Mouse (Mus musculus) MEL (cell line): ENCODE data around the gene Nipal4. TPM values are rescaled to one million over a fixed set of nuclear protein-coding genes. Genes with fewer than 3 reads are reported as not detected.

Source experiments
- DNase-seq: peaks from one replicate; pipeline ENCODE4 v3.0.0; 2011; ENCODE audit warnings: low read depth, low spot score
- H3K27ac ChIP-seq: 2 replicates; pipeline ENCODE4 v1.5.1; 2012; ENCODE audit warnings: low read depth, mild to moderate bottlenecking, control low read depth, low read length, moderate library complexity; ENCODE audit not compliant: control insufficient read depth
- H3K27me3 ChIP-seq, 2 experiments: fragments of 150-350 bp in 1 of 2; sonication (generic) in 1 of 2; 2 replicates each; pipeline ENCODE4 v1.6.1; 2012; ENCODE audit warnings: low read length in 2 of 2, mild to moderate bottlenecking in 2 of 2, improper control_type of control experiment in 1 of 2, moderate library complexity in 1 of 2; ENCODE audit not compliant: insufficient read depth in 2 of 2, control insufficient read depth in 1 of 2
- H3K36me3 ChIP-seq, 2 experiments: 2 replicates each; pipeline ENCODE4 v1.6.1; 2012 to 2014; ENCODE audit warnings: low read length in 2 of 2, improper control_type of control experiment in 1 of 2, inconsistent platforms in 1 of 2, mild to moderate bottlenecking in 1 of 2; ENCODE audit not compliant: insufficient read depth in 2 of 2, control insufficient read depth in 1 of 2
- H3K4me1 ChIP-seq, 2 experiments: fragments of 150-350 bp in 1 of 2; sonication (generic) in 1 of 2; 2 replicates each; pipeline ENCODE4 v1.6.1; 2012; ENCODE audit warnings: low read length in 2 of 2, improper control_type of control experiment in 1 of 2, mild to moderate bottlenecking in 1 of 2; ENCODE audit not compliant: insufficient read depth in 2 of 2, control insufficient read depth in 1 of 2
- H3K4me3 ChIP-seq, 2 experiments: fragments of 150-350 bp in 1 of 2; sonication (generic) in 1 of 2; 2 replicates each; pipeline ENCODE4 v1.5.1; 2012; ENCODE audit warnings: low read depth in 2 of 2, low read length in 2 of 2, mild to moderate bottlenecking in 2 of 2, moderate library complexity in 2 of 2, control low read depth in 1 of 2, improper control_type of control experiment in 1 of 2; ENCODE audit not compliant: control insufficient read depth in 1 of 2, insufficient read depth in 1 of 2
- H3K79me2 ChIP-seq: 2 replicates; pipeline ENCODE4 v1.6.1; 2012; ENCODE audit warnings: mild to moderate bottlenecking, low read length, moderate library complexity; ENCODE audit not compliant: control insufficient read depth, poor library complexity, insufficient read depth
- H3K9ac ChIP-seq: 2 replicates; pipeline ENCODE4 v1.6.1; 2012; ENCODE audit warnings: low read depth, mild to moderate bottlenecking, control low read depth, low read length, moderate library complexity; ENCODE audit not compliant: control insufficient read depth, poor library complexity, severe bottlenecking
- H3K9me3 ChIP-seq: fragments of 150-350 bp; sonication (generic); replicated peaks from 2 replicates; pipeline ENCODE4 v1.6.1; 2012; ENCODE audit warnings: mild to moderate bottlenecking, low read length, improper control_type of control experiment, moderate library complexity; ENCODE audit not compliant: insufficient read depth
- EP300 ChIP-seq, 2 experiments: IDR thresholded peaks; 2 replicates each; pipeline ENCODE4 v1.6.1; 2011; ENCODE audit warnings: improper control_type of control experiment in 2 of 2, low read length in 2 of 2, low read depth in 1 of 2, mild to moderate bottlenecking in 1 of 2
- ETS1 ChIP-seq: IDR thresholded peaks from 2 replicates; pipeline ENCODE4 v1.6.1; 2012; ENCODE audit warnings: low read depth, mild to moderate bottlenecking, inconsistent platforms, low read length, improper control_type of control experiment, moderate library complexity
- GATA1 ChIP-seq: IDR thresholded peaks from 2 replicates; pipeline ENCODE4 v1.6.1; 2011; ENCODE audit warnings: low read depth, low read length, improper control_type of control experiment
- HCFC1 ChIP-seq: IDR thresholded peaks from 2 replicates; pipeline ENCODE4 v1.6.1; 2012; ENCODE audit warnings: low read depth, mild to moderate bottlenecking, inconsistent platforms, low read length, improper control_type of control experiment, moderate library complexity
- KAT2A ChIP-seq: conservative IDR thresholded peaks from 2 replicates; pipeline ENCODE4 v1.6.1; 2012; ENCODE audit warnings: low read depth, low read length, improper control_type of control experiment, inconsistent platforms
- MAX ChIP-seq: IDR thresholded peaks from 2 replicates; pipeline ENCODE4 v1.6.1; 2011; ENCODE audit warnings: low read length, improper control_type of control experiment
- NELFE ChIP-seq: IDR thresholded peaks from 2 replicates; pipeline ENCODE4 v1.6.1; 2011; ENCODE audit warnings: low read depth, low read length, improper control_type of control experiment
- POLR2AphosphoS2 ChIP-seq: IDR thresholded peaks from 2 replicates; pipeline ENCODE4 v1.6.1; 2011; ENCODE audit warnings: low read length, improper control_type of control experiment
- SMC3 ChIP-seq: IDR thresholded peaks from 2 replicates; pipeline ENCODE4 v1.6.1; 2011; ENCODE audit warnings: low read depth, low read length, improper control_type of control experiment
- UBTF ChIP-seq: IDR thresholded peaks from 2 replicates; pipeline ENCODE4 v1.6.1; 2012; ENCODE audit warnings: low read depth, mild to moderate bottlenecking, inconsistent platforms, low read length, improper control_type of control experiment, moderate library complexity, borderline replicate concordance; ENCODE audit not compliant: insufficient read depth
- USF1 ChIP-seq: IDR thresholded peaks from 2 replicates; pipeline ENCODE4 v1.6.1; 2014; ENCODE audit warnings: low read depth, mild to moderate bottlenecking, inconsistent platforms, low read length, improper control_type of control experiment, moderate library complexity
- USF2 ChIP-seq, 2 experiments: IDR thresholded peaks; 2 replicates each; pipeline ENCODE4 v1.6.1; 2011 to 2012; ENCODE audit warnings: improper control_type of control experiment in 2 of 2, low read length in 2 of 2, borderline replicate concordance in 1 of 2, inconsistent platforms in 1 of 2, low read depth in 1 of 2, mild to moderate bottlenecking in 1 of 2; ENCODE audit not compliant: insufficient read depth in 1 of 2
- ZC3H11A ChIP-seq: IDR thresholded peaks from 2 replicates; pipeline ENCODE4 v1.6.1; 2012; ENCODE audit warnings: low read depth, mild to moderate bottlenecking, inconsistent platforms, low read length, improper control_type of control experiment
- ZNF384 ChIP-seq: IDR thresholded peaks from 2 replicates; pipeline ENCODE4 v1.6.1; 2012; ENCODE audit warnings: low read depth, mild to moderate bottlenecking, inconsistent platforms, low read length, improper control_type of control experiment
- polyA plus RNA-seq, 2 experiments: library from polyadenylated mRNA; stranded (reverse) in 1 of 2; unstranded in 1 of 2; fragments of >175 nt in 1 of 2; fragments of >200 nt in 1 of 2; gene quantifications; 2 replicates each; pipeline versions ENCODE4 v1.2.1 to v1.2.4; 2012; ENCODE audit warnings: low replicate concordance in 2 of 2, low read depth in 1 of 2; ENCODE audit not compliant: insufficient read length in 2 of 2, insufficient read depth in 1 of 2, missing spikeins in 1 of 2
- total RNA-seq: library from RNA; depleted of rRNA; stranded (reverse); fragments of 300-350 nt; gene quantifications from 2 replicates; pipeline ENCODE4 v1.2.3, GENCODE M21; 2012

The Nipal4 gene
- total and polyA plus RNA-seq, 3 experiments: not detected

- no peak for TF ChIP-seq USF1
- TF ChIP-seq POLR2AphosphoS2: no peak
- TF ChIP-seq ETS1: no peak
- no peak for TF ChIP-seq HCFC1
- no peak for TF ChIP-seq EP300 (IDR thresholded peaks at IDR 0.05; ENCODE audit: low read depth in 1 of 2, low read length in 2 of 2)
- TF ChIP-seq, all 39 proteins: peak for 0
- H3K9me3 ChIP-seq: no peaks in the 10 kb centered on the region
- no peaks in the 10 kb centered on the region for H3K36me3 ChIP-seq
- H3K79me2 ChIP-seq: no peaks in the 10 kb centered on the region
- no peak overlapping the region for H3K9ac ChIP-seq
- H3K4me1 ChIP-seq: no peaks in the 10 kb centered on the region
- DNase-seq: no peak
- H3K27me3 ChIP-seq: peaks cover 0 to 5% of the 10 kb centered on the region in 2 experiments; a peak in 2 of 4 replicates
- no peak overlapping the region for H3K4me3 ChIP-seq
- no peak overlapping the region for H3K27ac ChIP-seq
Measured at GRCm38 (mm10) chr11:46172128-46172527, 5.8 kb upstream of the Nipal4 start.

- TF ChIP-seq UBTF: no peak
- TF ChIP-seq MAX: no peak
- no peak for TF ChIP-seq USF2 (IDR thresholded peaks at IDR 0.05; ENCODE audit: borderline replicate concordance in 1 of 2, insufficient read depth in 1 of 2, low read depth in 1 of 2, low read length in 2 of 2)
- TF ChIP-seq ZNF384: no peak
- no peak for TF ChIP-seq ZC3H11A
- TF ChIP-seq SMC3: no peak
- no peak for TF ChIP-seq KAT2A
- no peak for TF ChIP-seq HCFC1
- no peak for TF ChIP-seq NELFE
- no peaks in the 10 kb centered on the region for H3K4me1 ChIP-seq
- H3K4me3 ChIP-seq: no peak overlapping the region
- no peak overlapping the region for H3K27ac ChIP-seq
- H3K79me2 ChIP-seq: no peaks in the 10 kb centered on the region
- no peak overlapping the region for H3K9ac ChIP-seq
- H3K36me3 ChIP-seq: no peaks in the 10 kb centered on the region
- peaks cover 0 to 6% of the 10 kb centered on the region in 2 experiments; a peak in 2 of 4 replicates for H3K27me3 ChIP-seq
- no peak for DNase-seq
- H3K9me3 ChIP-seq: no peaks in the 10 kb centered on the region
Measured at GRCm38 (mm10) chr11:46169908-46170307, 3.6 kb upstream of the Nipal4 start.

GRCm38 (mm10) chr11:46168506-46168905, 2.2 kb upstream of the Nipal4 start:
- Histone ChIP-seq H3K9me3 (no peaks in the 10 kb centered on the region), H3K79me2 (no peaks in the 10 kb centered on the region), H3K9ac (no peak overlapping the region), H3K4me1 (no peaks in the 10 kb centered on the region), H3K27ac (no peak overlapping the region), H3K4me3 (no peak overlapping the region), H3K36me3 (no peaks in the 10 kb centered on the region), H3K27me3 (peaks cover 0 to 7% of the 10 kb centered on the region in 2 experiments; a peak in 2 of 4 replicates)
- no peak for DNase-seq
- TF ChIP-seq USF1 (no peak), POLR2AphosphoS2 (no peak), GATA1 (no peak), MAX (no peak)
